Mouse (Mus musculus) cerebellum, adult 2 months (tissue): ENCODE results near the gene Pitx3. TPM values are rescaled to one million over a fixed set of nuclear protein-coding genes. Genes with fewer than 3 reads are reported as not detected.
A peak's percentile ranks its signal among the peaks of the same experiment; 100 is the strongest.

Experiments used
- DNase-seq, 2 experiments: peaks; one replicate each; pipeline ENCODE4 v3.0.0; 2021
- H3K27ac ChIP-seq: fragments of 200-500 bp; 2 replicates; pipeline ENCODE4 v1.5.1; 2012; ENCODE audit warnings: low read length, control low read depth, inconsistent platforms; ENCODE audit not compliant: insufficient read depth
- H3K27me3 ChIP-seq: fragments of 200-500 bp; 2 replicates; pipeline ENCODE4 v1.6.1; 2012; ENCODE audit warnings: inconsistent platforms, mild to moderate bottlenecking, low read length, moderate library complexity; ENCODE audit not compliant: control insufficient read depth, insufficient read depth
- H3K4me1 ChIP-seq: fragments of 200-500 bp; 2 replicates; pipeline ENCODE4 v1.6.1; 2011; ENCODE audit warnings: low read length; ENCODE audit not compliant: control insufficient read depth, insufficient read depth
- H3K4me3 ChIP-seq: fragments of 200-500 bp; replicated peaks from 2 replicates; pipeline ENCODE3; 2011; ENCODE audit warnings: mild to moderate bottlenecking, low read depth, low read length, control low read depth; ENCODE audit not compliant: insufficient read depth
- CTCF ChIP-seq: fragments of 200-500 bp; IDR thresholded peaks from 2 replicates; pipeline ENCODE4 v1.5.1; 2011; ENCODE audit warnings: low read depth, mild to moderate bottlenecking, control low read depth, low read length, moderate library complexity, borderline replicate concordance; ENCODE audit not compliant: insufficient read depth
- POLR2A ChIP-seq: fragments of 200-500 bp; IDR thresholded peaks from 2 replicates; pipeline ENCODE4 v1.6.1; 2011; ENCODE audit warnings: low read length, control low read depth, borderline replicate concordance; ENCODE audit not compliant: insufficient read depth
- WGBS: fragments of 180-500 bp; shearing (Covaris S2); methylation state at CpG from one replicate; pipeline ENCODE4 v1.1.7; 2018; 5-methylcytosine and 5-hydroxymethylcytosine counted together
- polyA plus RNA-seq: library from polyadenylated mRNA; depleted of rRNA; stranded (reverse); fragments of >200 nt; gene quantifications from 2 replicates; pipeline ENCODE4 v1.2.3, GENCODE M21; 2012; rRNA removed

Gene Pitx3
- polyA plus RNA-seq, 1 experiment, result 0.31 TPM

DNA sequence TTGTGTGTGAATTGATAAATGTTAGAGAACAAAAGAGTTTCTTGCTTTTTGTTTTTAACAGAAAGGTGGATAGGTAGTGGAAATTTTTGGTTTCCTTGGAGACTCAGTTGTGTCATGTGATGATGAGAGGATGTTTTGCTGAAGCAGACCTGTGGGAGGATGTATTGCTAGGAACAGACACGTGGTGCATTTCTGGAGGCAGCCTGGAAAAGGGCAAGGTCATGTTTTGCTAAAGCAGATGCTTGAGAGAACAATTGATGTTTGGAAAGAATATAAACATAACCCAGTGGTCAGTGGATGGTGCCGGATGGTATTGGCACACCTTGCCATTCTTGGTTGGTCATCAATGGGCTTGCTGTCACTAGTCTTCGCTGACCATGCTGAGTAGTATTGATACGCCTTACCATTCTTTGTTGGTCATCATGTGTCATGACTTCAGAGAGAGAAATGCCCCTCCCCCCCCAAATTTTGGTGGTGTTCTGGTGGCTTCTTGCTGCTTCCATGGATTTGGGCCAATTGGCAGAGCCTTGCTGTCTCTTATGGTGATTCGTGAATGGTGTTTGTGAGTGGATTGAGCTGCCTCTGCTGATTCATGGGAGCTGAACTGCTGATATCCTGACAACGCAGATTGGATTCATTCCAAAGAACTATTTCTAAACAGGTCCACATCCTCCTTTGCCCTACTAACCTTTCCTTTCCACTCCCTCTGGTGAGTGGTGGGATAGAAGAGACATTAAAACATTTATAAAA is 44.5 kb downstream of the Pitx3 start:
- TF ChIP-seq CTCF (no peak), POLR2A (no peak)
- DNase-seq, result no peak
- 62% methylated on average over 6 of the region's 6 CpGs for WGBS
- Histone ChIP-seq H3K4me3 (no peak overlapping the region), H3K4me1 (no peaks in the 10 kb centered on the region), H3K27ac (no peak overlapping the region), H3K27me3 (no peaks in the 10 kb centered on the region)

DNA sequence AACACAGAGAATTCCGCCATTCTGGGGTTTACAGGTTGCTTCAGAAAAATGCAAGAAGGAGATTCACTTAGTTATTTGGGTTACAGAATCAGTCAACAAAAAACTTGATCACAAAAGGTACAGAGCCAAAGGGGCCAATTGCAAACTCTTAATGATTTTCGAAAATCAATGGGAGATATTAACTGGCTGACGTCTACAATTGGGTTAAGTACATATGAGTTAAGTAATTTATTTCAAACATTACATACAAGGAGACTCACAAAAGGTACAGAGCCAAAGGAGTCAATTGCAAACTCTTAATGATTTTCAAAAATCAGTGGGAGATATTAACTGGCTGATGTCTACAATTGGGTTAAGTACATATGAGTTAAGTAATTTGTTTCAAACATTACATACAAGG is 48.6 kb downstream of the Pitx3 start:
- Histone ChIP-seq H3K4me3 (no peak overlapping the region), H3K27me3 (no peaks in the 10 kb centered on the region), H3K4me1 (no peaks in the 10 kb centered on the region), H3K27ac (no peak overlapping the region)
- no peak for DNase-seq
- TF ChIP-seq POLR2A, result no peak
- TF ChIP-seq CTCF, result no peak
- WGBS, result 91% methylated on average over 3 of the region's 3 CpGs

DNA sequence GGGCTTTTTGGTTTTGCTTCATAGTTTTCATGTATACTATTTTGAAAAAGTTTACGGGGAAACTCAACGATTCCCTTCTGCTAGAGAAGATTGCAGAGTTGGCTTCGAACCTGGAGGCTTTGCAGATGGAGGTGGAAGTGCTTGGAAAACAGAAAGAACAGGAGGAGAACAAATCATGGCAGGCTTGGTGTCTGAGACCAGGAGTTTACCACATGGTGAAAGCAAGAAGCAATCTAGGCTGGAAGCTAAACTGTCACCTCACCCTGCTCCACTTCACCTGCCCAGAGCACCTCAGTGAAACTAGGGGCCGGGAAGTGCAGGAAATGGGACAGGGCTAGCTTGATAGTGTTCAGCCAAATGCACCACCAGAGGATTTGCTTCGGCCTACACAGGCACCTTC is 51.7 kb downstream of the Pitx3 start:
- no peak for DNase-seq
- Histone ChIP-seq H3K4me3 (no peak overlapping the region), H3K27me3 (no peaks in the 10 kb centered on the region), H3K27ac (no peak overlapping the region), H3K4me1 (no peaks in the 10 kb centered on the region)
- WGBS, result 82% methylated on average over 5 of the region's 5 CpGs
- TF ChIP-seq POLR2A (no peak), CTCF (no peak)

DNA sequence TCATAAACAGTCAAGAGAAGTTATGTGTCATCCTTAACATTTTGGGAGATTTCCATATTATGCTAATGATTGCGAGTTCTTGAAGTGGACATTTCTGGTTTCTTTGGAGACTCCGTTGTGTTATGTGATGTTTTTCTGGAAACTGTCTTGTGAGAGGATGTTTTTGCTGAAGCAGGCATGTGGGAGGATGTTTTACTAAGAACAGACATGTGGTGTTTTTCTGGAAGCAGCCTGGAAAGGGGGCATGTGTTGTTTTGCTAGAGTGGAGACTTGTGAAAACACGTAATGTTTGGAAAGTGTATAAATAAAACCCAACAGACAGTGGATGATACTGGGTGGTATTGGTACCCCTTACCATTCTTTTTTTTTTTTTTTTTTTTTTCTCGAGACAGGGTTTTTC is 52.8 kb downstream of the Pitx3 start:
- TF ChIP-seq POLR2A, result no peak
- no peak for TF ChIP-seq CTCF
- 92% methylated on average over 4 of the region's 4 CpGs for WGBS
- Histone ChIP-seq H3K4me3 (no peak overlapping the region), H3K27me3 (no peaks in the 10 kb centered on the region), H3K27ac (no peak overlapping the region), H3K4me1 (no peaks in the 10 kb centered on the region)
- no peak for DNase-seq

DNA sequence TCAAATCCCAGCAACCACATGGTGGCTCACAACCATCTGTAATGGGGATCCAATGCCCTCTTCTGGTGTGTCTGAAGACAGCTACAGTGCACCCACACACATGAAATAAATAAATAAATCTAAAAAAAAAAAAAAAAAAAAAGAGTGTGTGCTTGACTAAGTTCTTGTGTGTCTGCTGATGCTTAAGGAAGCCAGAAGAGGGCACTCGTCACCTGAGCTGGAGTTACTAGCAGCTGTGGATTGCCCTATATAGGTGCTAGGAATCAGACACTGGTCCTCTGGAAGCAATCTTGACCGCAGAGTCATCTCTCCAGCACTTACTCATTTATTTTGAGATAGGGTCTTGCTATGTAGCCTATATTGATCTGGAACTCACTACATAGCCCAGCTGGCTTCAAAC is 54.0 kb downstream of the Pitx3 start:
- TF ChIP-seq POLR2A (no peak), CTCF (no peak)
- DNase-seq, result no peak
- 97% methylated on average over 2 of the region's 2 CpGs for WGBS
- no peaks in the 10 kb centered on the region for H3K4me1 ChIP-seq
- H3K27ac ChIP-seq, result no peak overlapping the region
- no peak overlapping the region for H3K4me3 ChIP-seq
- no peaks in the 10 kb centered on the region for H3K27me3 ChIP-seq

DNA sequence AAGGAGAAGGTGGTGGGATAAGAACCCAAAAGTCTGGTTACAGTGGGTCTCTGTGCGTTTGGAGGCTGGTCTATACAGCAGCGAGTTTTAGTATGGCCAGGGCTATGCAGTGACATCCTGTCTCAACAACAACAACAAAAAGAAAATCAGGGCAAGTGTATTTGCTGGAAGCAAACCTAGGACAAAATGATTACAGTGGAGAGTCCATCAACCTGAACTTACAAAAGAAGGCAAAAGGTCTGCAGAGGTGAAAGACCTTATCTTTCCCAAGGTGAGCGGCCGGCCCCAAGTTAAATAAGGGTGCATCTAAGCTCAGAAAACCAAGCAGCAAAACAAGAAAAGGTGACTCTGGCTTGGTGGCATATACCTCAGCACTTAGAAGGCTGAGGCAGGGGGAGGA is 56.5 kb downstream of the Pitx3 start:
- no peaks in the 10 kb centered on the region for H3K27me3 ChIP-seq
- WGBS, result 93% methylated on average over 4 of the region's 4 CpGs
- H3K4me3 ChIP-seq, result no peak overlapping the region
- H3K27ac ChIP-seq, result no peak overlapping the region
- DNase-seq, result no peak
- TF ChIP-seq CTCF (no peak), POLR2A (no peak)
- H3K4me1 ChIP-seq, result peaks cover 5% of the 10 kb centered on the region; the same call in 1 of the 2 replicates

DNA sequence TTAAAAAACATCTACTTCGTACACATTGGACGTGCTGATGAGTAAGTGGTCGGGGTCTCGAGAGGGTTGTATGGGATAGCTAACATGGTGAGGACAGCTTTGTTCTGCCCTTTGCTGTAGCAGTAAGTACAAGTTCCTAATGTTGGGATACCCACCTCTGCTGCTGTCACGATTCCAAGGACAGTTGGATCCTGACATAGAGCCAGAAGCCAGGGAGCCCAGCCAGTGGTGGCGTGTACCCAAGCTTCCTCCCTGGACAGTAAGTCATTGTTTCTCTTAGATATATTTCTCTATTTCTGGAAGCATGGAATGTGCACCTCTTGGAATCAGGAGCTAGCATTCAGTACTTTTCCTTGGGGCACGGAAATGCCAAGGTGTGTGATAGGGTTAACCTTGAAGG is 60.3 kb downstream of the Pitx3 start:
- peak; percentile 34 to 42 for DNase-seq
- no peaks in the 10 kb centered on the region for H3K27me3 ChIP-seq
- 27% methylated on average over 7 of the region's 7 CpGs for WGBS
- peaks cover 5% of the 10 kb centered on the region; the same call in 1 of the 2 replicates for H3K4me1 ChIP-seq
- no peak overlapping the region for H3K27ac ChIP-seq
- H3K4me3 ChIP-seq, result no peak overlapping the region
- TF ChIP-seq POLR2A, result no peak
- no peak for TF ChIP-seq CTCF

DNA sequence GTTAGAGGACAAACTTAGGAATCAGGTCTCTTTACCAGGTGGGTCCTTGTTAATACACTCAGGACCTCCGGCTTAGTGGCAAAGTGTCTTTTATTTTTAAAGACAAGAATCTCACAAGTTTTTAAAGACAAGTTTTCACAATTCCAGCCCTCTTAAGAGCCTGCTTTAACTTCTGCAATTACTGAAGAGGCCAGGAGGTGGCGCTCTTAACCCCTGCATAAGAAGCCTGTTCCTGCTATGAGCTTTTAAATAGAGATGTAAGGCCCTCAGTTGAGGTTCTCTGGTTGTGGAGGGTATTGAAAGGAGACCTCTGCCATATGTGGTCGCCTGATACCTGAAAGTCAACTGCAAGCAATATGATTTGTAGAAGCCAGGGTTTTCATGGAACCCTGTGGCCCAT is 61.8 kb downstream of the Pitx3 start:
- H3K27me3 ChIP-seq, result no peaks in the 10 kb centered on the region
- peak; percentile 51; the same call in 1 of the 2 replicates for TF ChIP-seq CTCF
- TF ChIP-seq POLR2A, result no peak
- H3K4me3 ChIP-seq, result no peak overlapping the region
- 48% methylated on average over 3 of the region's 3 CpGs for WGBS
- no peak overlapping the region for H3K27ac ChIP-seq
- peaks cover 5% of the 10 kb centered on the region; the same call in 1 of the 2 replicates for H3K4me1 ChIP-seq
- peak; percentile 24 to 52 for DNase-seq

Other genes starting within 250 kb of the Pitx3 start
- 17.7 and 18.2 TPM in 2 replicates for gene Armh3, start 149.8 kb downstream of the Pitx3 start, polyA plus RNA-seq
- gene Hps6, start 144.8 kb downstream of the Pitx3 start, polyA plus RNA-seq, result 7.2 and 8.4 TPM in 2 replicates
- gene Pprc1, start 103.4 kb downstream of the Pitx3 start, polyA plus RNA-seq, result 16.9 and 18.1 TPM in 2 replicates
- gene Ldb1, start 103.1 kb downstream of the Pitx3 start, polyA plus RNA-seq, result 159 and 169 TPM in 2 replicates
- gene Nolc1, start 72.5 kb downstream of the Pitx3 start, polyA plus RNA-seq, result 38.8 and 38.9 TPM in 2 replicates
- gene Elovl3, start 16.4 kb downstream of the Pitx3 start, polyA plus RNA-seq, result not detected in 2 replicates
- gene Gbf1, start 4.2 kb upstream of the Pitx3 start, polyA plus RNA-seq, result 85.3 and 91.0 TPM in 2 replicates
- gene Nfkb2, start 156.0 kb upstream of the Pitx3 start, polyA plus RNA-seq, result 4.2 TPM in 2 replicates
- 194 and 207 TPM in 2 replicates for gene Psd, start 178.8 kb upstream of the Pitx3 start, polyA plus RNA-seq
- gene Fbxl15, start 179.9 kb upstream of the Pitx3 start, polyA plus RNA-seq, result 38.8 and 41.7 TPM in 2 replicates
- 258 and 262 TPM in 2 replicates for gene Cuedc2, start 190.4 kb upstream of the Pitx3 start, polyA plus RNA-seq
- 32.3 and 32.9 TPM in 2 replicates for gene Mfsd13a, start 192.8 kb upstream of the Pitx3 start, polyA plus RNA-seq
- 1.7 and 2.2 TPM in 2 replicates for gene 2310034G01Rik, start 202.0 kb upstream of the Pitx3 start, polyA plus RNA-seq
- gene Actr1a, start 247.4 kb upstream of the Pitx3 start, polyA plus RNA-seq, result 185 and 196 TPM in 2 replicates
- gene Sufu, start 248.6 kb upstream of the Pitx3 start, polyA plus RNA-seq, result 15.0 and 16.2 TPM in 2 replicates